Mouse (Mus musculus) CH12.LX (cell line): ENCODE measurements around the gene E130218I03Rik.

Experiments used
- CHD2 ChIP-seq: IDR thresholded peaks from 2 replicates; pipeline ENCODE4 v1.6.1; 2011; ENCODE audit warnings: low read length, improper control_type of control experiment
- CTCF ChIP-seq, 2 experiments: IDR thresholded peaks in 1 of 2; conservative IDR thresholded peaks in 1 of 2; 2 replicates each; pipeline ENCODE4 v1.5.1; 2011 to 2012; ENCODE audit warnings: low read depth in 2 of 2, low read length in 2 of 2, improper control_type of control experiment in 1 of 2, inconsistent platforms in 1 of 2, mild to moderate bottlenecking in 1 of 2, moderate library complexity in 1 of 2
- EP300 ChIP-seq: IDR thresholded peaks from 2 replicates; pipeline ENCODE4 v1.6.1; 2011; ENCODE audit warnings: low read length, improper control_type of control experiment
- GABPA ChIP-seq: IDR thresholded peaks from 2 replicates; pipeline ENCODE4 v1.6.1; 2012; ENCODE audit warnings: low read depth, low read length, improper control_type of control experiment, inconsistent platforms; ENCODE audit not compliant: insufficient replicate concordance
- RAD21 ChIP-seq: IDR thresholded peaks from 2 replicates; pipeline ENCODE4 v1.6.1; 2011; ENCODE audit warnings: low read depth, mild to moderate bottlenecking, low read length, improper control_type of control experiment, moderate library complexity
- ZNF384 ChIP-seq: IDR thresholded peaks from 2 replicates; pipeline ENCODE4 v1.6.1; 2012; ENCODE audit warnings: low read depth, low read length, improper control_type of control experiment, inconsistent platforms

DNA sequence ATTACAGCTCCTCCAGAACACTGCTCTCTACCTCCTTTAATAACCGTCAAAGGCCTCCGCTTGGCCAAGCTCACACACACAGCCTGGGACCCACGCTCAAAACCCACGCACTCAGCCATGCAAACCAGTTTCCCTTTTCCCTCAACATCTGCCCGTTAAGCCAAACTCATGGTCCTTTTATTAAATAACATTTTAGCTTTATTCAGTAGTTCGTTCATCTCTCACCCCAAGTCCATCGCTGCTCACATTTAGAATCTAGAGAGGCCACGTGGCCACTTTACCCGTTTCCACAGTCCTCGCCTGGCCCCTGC, 7.4 kb downstream of the E130218I03Rik start:
- TF ChIP-seq EP300 (no peak), CTCF (conservative IDR thresholded peaks at IDR 0.05 in 1 of 2, IDR thresholded peaks at IDR 0.05 in 1 of 2; ENCODE audit: low read depth in 2 of 2, low read length in 2 of 2) (no peak), GABPA (no peak), ZNF384 (no peak), RAD21 (no peak), CHD2 (no peak)
